Mouse (Mus musculus): ENCODE data around the gene Twist2.

DNA sequence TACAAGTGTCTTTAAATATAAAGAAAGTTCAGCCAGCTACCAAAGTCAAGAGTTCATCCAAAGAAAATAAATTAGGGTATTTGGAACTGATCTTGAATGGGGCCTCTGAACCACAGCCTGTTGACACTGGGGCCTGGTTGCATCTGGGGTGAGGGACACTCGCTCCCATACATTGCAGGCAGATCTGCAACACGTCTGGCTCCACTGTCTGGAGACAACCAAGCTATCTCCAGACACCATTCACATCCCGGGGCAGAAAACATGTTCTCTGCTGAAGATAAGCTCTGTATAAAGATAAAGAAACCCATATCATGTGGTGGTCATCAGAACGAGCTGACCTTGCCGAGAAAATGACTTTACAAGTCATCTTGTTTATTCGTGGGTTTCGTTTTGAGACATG, 60.2 kb downstream of the Twist2 start:
- TF ChIP-seq CTCF (IDR thresholded peaks at IDR 0.05; ENCODE audit: borderline replicate concordance, insufficient read depth, low read length): no peak
- no peak for TF ChIP-seq POLR2A (IDR thresholded peaks at IDR 0.05; ENCODE audit: low read depth, low read length)

Data from embryonic fibroblast, embryonic 13.5 days (primary cell).